Mouse (Mus musculus) limb, embryonic 14.5 days (tissue): ENCODE measurements around the gene Hist1h4k. TPM values are rescaled to one million over a fixed set of nuclear protein-coding genes. Genes with fewer than 3 reads are reported as not detected.
A peak's percentile ranks its signal among the peaks of the same experiment; 100 is the strongest.
"Not testable (repeated sequence)": the region's sequence is repeated elsewhere in the genome, so short reads cannot be mapped to it uniquely, and the experiment has no call there.

Experiments
- ATAC-seq: fragments of 200-750 bp; cut with Nextera tagmentation; 2 replicates; pipeline ENCODE4 v1.8.0; 2017; ENCODE audit warnings: low read depth, moderate number of reproducible peaks, moderate TSS enrichment; ENCODE audit not compliant: low FRiP score
- DNase-seq: peaks from one replicate; pipeline ENCODE4 v3.0.0-alpha.2; 2015; ENCODE audit warnings: low spot score
- H3K27ac ChIP-seq: fragments of 300-500 bp; sonication (generic); replicated peaks from 2 replicates; pipeline ENCODE4 v1.5.1; 2014; ENCODE audit warnings: low read depth, mild to moderate bottlenecking, low read length, moderate library complexity, mixed read lengths
- H3K27me3 ChIP-seq: fragments of 300-500 bp; sonication (generic); 2 replicates; pipeline ENCODE4 v1.6.1; 2014; ENCODE audit warnings: low read length, mixed read lengths; ENCODE audit not compliant: control insufficient read depth, insufficient read depth
- H3K36me3 ChIP-seq: fragments of 300-500 bp; sonication (generic); 2 replicates; pipeline ENCODE4 v1.6.1; 2014; ENCODE audit warnings: mild to moderate bottlenecking, low read length, moderate library complexity, mixed read lengths; ENCODE audit not compliant: control insufficient read depth, insufficient read depth
- H3K4me1 ChIP-seq: fragments of 300-500 bp; sonication (generic); 2 replicates; pipeline ENCODE4 v1.6.1; 2014; ENCODE audit warnings: antibody characterized with exemption, low read length, mixed read lengths; ENCODE audit not compliant: control insufficient read depth, insufficient read depth
- H3K4me2 ChIP-seq: fragments of 300-500 bp; sonication (generic); replicated peaks from 2 replicates; pipeline ENCODE4 v1.6.1; 2014; ENCODE audit warnings: low read depth, mild to moderate bottlenecking, low read length, moderate library complexity; ENCODE audit not compliant: severe bottlenecking
- H3K4me3 ChIP-seq: fragments of 300-500 bp; sonication (generic); replicated peaks from 2 replicates; pipeline ENCODE4 v1.5.1; 2014; ENCODE audit warnings: low read length
- H3K9ac ChIP-seq: fragments of 300-500 bp; sonication (generic); 2 replicates; pipeline ENCODE4 v1.6.1; 2014; ENCODE audit warnings: mild to moderate bottlenecking, low read depth, low read length, moderate library complexity; ENCODE audit not compliant: severe bottlenecking
- H3K9me3 ChIP-seq: fragments of 300-500 bp; sonication (generic); 2 replicates; pipeline ENCODE4 v1.6.1; 2016; ENCODE audit warnings: low read length; ENCODE audit not compliant: control insufficient read depth
- POLR2A ChIP-seq: fragments of 200-500 bp; IDR thresholded peaks from 2 replicates; pipeline ENCODE4 v1.8.0; 2012; ENCODE audit warnings: inconsistent platforms, mild to moderate bottlenecking, moderate library complexity, borderline replicate concordance; ENCODE audit not compliant: insufficient read depth, insufficient read length; ENCODE audit errors: extremely low read depth
- WGBS: fragments of 180-500 bp; shearing (Covaris S2); extraction: QIAGEN DNeasy Blood & Tissue Kit; methylation state at CpG from one replicate; pipeline ENCODE4 v1.1.7; 2014; 5-methylcytosine and 5-hydroxymethylcytosine counted together
- polyA plus RNA-seq, 2 experiments: library from polyadenylated mRNA; depleted of rRNA in 1 of 2; stranded (reverse) in 1 of 2; unstranded in 1 of 2; fragments of >200 nt; fragmentation: Nextera tagmentation in 1 of 2; extraction: Ambion mirVana in 1 of 2; gene quantifications; 2 replicates each; pipeline versions ENCODE4 v1.2.1 to v1.2.3; 2012 to 2014

Hist1h4k gene
- polyA plus RNA-seq, 2 experiments, result 4.0 to 22.3 TPM

DNA sequence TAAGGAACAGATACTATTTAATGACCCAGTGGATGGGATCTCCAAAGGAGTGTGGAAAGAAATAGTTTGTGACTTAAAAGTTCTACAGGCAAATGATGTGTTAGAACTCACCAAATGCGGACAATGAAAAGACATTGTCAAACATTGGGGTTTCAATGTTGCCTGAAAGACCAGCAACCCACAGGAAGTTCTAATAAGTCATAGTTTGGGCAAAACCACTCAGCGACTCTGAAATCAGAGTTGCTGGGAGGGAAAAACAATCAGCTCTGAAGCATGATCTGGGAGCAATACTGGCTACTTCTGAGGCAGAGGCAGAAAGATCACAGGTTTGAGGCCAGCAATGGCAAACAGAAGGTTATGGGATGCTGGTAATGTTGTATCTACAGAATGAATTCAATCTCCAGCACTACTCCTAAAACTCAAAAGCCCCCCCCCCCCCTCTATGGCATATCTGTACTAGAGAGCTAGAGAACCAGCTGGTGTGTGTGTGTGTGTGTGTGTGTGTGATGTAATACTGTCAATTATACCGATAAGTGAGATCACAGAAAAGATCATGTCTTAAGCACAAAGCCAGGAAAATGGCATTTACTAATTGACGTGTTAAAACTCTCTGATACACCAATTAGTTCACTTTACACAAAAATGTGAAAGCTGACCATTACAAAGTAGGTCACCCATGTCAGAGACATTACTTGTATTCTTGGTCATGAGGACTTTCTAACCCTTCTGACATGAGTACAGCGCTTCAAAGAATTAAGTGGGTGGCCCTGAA lies 732 bp downstream of the Hist1h4k start:
- Histone ChIP-seq H3K9ac (peak overlapping the region; percentile 57), H3K27me3 (no peaks in the 10 kb centered on the region), H3K36me3 (no peaks in the 10 kb centered on the region), H3K4me2 (peak overlapping the region; percentile 83), H3K27ac (peak overlapping the region; percentile 94), H3K4me3 (peak overlapping the region; percentile 52), H3K4me1 (peaks cover 20% of the 10 kb centered on the region), H3K9me3 (no peaks in the 10 kb centered on the region)
- DNase-seq (peak; percentile 60), ATAC-seq (no peak)
- peak; percentile 28; the same call in 1 of the 2 replicates for TF ChIP-seq POLR2A
- 6% methylated on average over 5 of the region's 5 CpGs for WGBS

GRCm38 (mm10) chr13:21745006-21745405 lies 5.3 kb downstream of the Hist1h4k start:
- Histone ChIP-seq H3K27ac (no peak overlapping the region), H3K4me1 (peaks cover 11% of the 10 kb centered on the region), H3K4me3 (no peak overlapping the region), H3K9me3 (no peaks in the 10 kb centered on the region), H3K27me3 (no peaks in the 10 kb centered on the region), H3K36me3 (no peaks in the 10 kb centered on the region), H3K9ac (no peak overlapping the region), H3K4me2 (no peak overlapping the region)
- 90% methylated on average over 1 of the region's 1 CpGs for WGBS
- DNase-seq (no peak), ATAC-seq (no peak)
- TF ChIP-seq POLR2A, result no peak

DNA sequence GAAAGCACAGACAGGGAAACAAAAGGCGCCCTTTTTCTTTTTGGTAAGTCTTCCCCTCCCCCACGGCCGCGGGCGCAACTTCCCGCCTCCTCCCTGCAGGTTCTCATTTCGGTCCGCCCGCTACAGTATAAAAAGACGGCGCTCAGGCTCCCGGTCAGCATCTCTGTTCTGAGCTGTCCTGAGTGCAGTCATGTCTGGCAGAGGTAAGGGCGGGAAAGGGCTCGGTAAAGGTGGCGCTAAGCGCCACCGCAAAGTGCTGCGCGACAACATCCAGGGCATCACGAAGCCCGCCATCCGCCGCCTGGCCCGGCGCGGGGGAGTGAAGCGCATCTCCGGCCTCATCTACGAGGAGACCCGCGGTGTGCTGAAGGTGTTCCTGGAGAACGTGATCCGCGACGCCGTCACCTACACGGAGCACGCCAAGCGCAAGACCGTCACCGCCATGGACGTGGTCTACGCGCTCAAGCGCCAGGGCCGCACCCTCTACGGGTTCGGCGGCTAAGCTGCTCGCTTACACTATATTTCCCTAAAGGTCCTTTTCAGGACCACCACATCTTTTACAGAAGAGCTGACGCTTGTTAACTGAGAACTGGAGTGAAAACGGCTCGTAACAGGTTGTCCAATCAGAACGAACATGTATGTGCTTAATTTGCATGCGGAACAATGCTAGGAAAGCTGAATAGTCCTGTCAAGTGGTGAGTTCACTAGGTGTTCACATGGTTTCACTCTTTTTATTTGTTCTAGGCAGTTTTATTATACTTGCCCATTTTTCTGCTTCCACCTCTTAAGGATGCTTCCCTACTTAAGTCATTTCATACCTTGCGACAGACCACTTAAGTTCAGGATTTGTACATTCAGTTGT lies 15.2 kb downstream of the Hist1h4k start, which contains the start of gene Hist1h4j:
TSS of gene Hist1h4j (plus strand) at position 159 of the 862 bp plus-strand sequence.
- not testable (repeated sequence) for H3K9me3 ChIP-seq, H3K36me3 ChIP-seq, H3K4me1 ChIP-seq, H3K27me3 ChIP-seq
- ATAC-seq (peak; percentile 92), DNase-seq (peak; percentile 91)
- peak within 1 kb of the TSS; percentile 49 for H3K4me3 ChIP-seq
- peak within 1 kb of the TSS; percentile 64 for H3K9ac ChIP-seq
- WGBS, result under 1% methylated on average over 42 of the region's 56 CpGs
- peak within 1 kb of the TSS; percentile 97 for H3K27ac ChIP-seq
- TF ChIP-seq POLR2A, result peak; percentile 94; the same call in 1 of the 2 replicates
- peak within 1 kb of the TSS; percentile 63 for H3K4me2 ChIP-seq

DNA sequence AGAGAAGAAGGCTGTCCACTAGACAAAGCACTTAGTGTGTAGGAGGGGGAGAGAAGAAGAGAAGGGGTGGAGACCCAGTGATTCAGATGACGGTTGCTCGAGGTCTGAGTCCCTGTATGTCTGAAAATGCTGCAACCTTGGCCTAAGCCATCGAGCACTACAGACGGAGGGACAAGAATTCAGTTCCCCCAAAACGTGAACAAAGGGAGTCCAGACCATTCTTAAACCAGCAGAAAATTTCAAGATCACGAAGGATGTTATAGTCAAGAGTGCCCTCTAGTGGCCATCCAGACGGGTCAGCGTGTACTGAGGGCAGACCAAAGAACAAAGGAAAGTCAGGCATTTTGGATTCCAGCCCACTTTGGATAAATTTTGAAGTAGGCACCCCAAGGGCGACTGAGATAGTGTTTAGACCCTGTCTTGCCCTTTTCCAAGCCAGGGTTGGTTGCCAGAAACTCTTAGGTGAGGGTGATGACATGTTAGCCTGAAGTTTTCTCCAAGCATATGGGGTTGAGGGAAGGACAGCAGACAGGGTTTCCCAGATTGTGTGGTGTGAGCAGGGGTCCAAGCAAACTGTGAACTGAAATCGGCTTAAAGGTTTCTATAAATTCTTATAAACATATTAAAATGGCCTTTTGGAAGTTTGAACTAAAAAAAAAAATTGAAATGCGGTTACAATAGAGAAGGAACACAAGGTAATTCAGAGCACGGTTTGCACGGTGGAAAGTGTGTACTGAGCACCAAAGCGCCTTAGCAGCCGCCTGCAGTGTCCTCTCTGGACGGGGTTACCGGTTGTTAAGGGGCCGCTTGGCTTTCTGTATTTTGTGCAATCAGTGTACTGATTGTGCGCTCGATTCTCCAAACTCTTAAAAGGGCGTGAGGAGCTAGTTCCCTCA lies 16.0 kb downstream of the Hist1h4k start:
- no peaks in the 10 kb centered on the region for H3K27me3 ChIP-seq
- peak; percentile 79 for ATAC-seq
- peak; percentile 98 for DNase-seq
- peak overlapping the region; percentile 63 for H3K4me2 ChIP-seq
- H3K36me3 ChIP-seq, result no peaks in the 10 kb centered on the region
- under 1% methylated on average over 21 of the region's 21 CpGs for WGBS
- H3K4me1 ChIP-seq, result peaks cover 5% of the 10 kb centered on the region; the same call in 1 of the 2 replicates
- peak overlapping the region; percentile 97 for H3K27ac ChIP-seq
- TF ChIP-seq POLR2A, result no peak
- peak overlapping the region; percentile 64 for H3K9ac ChIP-seq
- no peaks in the 10 kb centered on the region for H3K9me3 ChIP-seq
- H3K4me3 ChIP-seq, result peak overlapping the region; percentile 49

GRCm38 (mm10) chr13:21733466-21733865 lies 16.8 kb downstream of the Hist1h4k start:
- Histone ChIP-seq H3K4me1 (peaks cover 5% of the 10 kb centered on the region; the same call in 1 of the 2 replicates), H3K27ac (peak overlapping the region; percentile 97), H3K27me3 (no peaks in the 10 kb centered on the region), H3K9ac (no peak overlapping the region), H3K4me3 (no peak overlapping the region), H3K4me2 (no peak overlapping the region), H3K36me3 (no peaks in the 10 kb centered on the region), H3K9me3 (no peaks in the 10 kb centered on the region)
- DNase-seq, result no peak
- TF ChIP-seq POLR2A, result no peak
- 63% methylated on average over 5 of the region's 5 CpGs for WGBS
- no peak for ATAC-seq
